Mouse (Mus musculus) urinary bladder, postnatal 14 days (tissue): Measurements from ENCODE around the gene Dagla.

Experiments used
- DNase-seq: peaks from one replicate; pipeline ENCODE4 v3.0.0; 2021; ENCODE audit warnings: low spot score

Dagla gene

GRCm38 (mm10) chr19:10304810-10305544 lies at the start of gene Dagla:
Gene Dagla, minus strand, starts transcription at chr19:10304877.
- DNase-seq = peak; percentile 70

GRCm38 (mm10) chr19:10352218-10352617 lies 47.5 kb upstream of the Dagla start:
- DNase-seq = no peak

DNA sequence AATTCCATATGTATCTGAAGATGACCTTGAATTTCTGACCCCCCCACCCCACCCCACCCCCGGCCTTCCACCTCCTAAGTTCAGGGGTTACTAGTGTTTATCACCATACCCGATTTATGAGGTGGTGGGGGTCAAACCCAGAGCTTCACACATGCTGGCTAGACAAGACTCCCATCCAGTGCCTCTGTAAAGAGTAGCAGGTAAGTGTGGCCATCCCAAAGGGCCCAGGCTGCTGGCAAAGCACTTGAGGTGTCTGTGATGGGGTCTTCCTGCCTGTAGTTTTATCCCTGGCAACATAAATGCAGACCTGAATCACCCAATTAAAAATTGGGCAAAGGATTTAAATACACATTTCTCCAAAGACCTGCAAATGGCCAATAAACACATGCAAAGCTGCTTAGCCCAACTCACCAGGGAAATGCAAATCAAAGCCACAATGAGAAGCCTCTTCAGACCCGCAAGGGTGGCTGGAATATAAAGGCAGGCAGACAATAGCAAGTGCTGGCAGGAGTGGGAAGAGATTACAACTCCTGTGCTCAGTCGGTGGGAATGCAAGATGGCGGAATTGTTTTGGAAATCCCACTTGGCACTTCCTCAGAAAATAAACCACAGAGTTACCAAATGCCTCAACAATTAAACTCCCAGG lies 43.1 kb upstream of the Dagla start:
- no peak for DNase-seq

DNA sequence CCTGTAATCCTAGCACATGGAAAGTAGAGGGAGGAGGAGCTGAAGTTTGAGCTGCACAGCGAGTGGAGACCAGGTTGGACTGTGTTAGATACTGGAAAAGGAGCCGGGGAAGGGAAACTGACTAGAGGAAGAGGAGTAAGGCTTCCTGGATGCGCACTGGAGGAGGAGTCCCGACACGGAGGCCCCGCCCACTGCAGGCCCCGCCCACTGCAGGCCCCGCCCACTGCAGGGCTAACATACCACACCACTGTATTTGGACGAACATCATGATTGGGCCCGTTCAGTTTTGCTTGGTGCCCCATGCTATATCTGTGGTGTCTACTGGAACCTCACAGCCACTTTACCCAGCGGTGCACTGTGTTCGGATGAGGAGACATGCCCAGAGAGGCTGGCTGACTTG lies 41.0 kb upstream of the Dagla start:
- DNase-seq = no peak

GRCm38 (mm10) chr19:10343866-10344265 lies 39.2 kb upstream of the Dagla start:
- no peak for DNase-seq

- peak; percentile 56 for DNase-seq
These were observed 37.3 kb upstream of the Dagla start for GRCm38 (mm10) chr19:10341817-10342439.

DNA sequence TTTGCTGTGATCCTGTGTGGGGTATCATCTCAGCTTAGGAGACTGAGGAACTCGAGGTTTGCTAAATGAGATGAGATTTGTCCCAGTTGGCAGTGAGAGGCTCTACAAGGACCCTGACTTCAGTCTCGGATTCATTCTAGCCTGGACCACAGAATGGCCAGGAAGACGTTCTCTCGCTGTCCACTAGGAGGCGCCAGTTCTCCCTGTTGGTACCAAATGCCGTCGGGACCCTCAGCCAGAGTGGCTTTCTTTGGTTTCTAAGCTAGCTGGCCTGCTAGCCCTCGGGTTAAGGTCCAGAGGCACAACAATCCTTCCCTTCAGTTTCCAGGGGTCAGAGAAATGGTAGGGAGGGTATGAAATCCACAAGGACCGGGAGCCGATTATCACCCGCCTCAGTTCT lies 36.5 kb upstream of the Dagla start:
- DNase-seq = peak; percentile 20

DNA sequence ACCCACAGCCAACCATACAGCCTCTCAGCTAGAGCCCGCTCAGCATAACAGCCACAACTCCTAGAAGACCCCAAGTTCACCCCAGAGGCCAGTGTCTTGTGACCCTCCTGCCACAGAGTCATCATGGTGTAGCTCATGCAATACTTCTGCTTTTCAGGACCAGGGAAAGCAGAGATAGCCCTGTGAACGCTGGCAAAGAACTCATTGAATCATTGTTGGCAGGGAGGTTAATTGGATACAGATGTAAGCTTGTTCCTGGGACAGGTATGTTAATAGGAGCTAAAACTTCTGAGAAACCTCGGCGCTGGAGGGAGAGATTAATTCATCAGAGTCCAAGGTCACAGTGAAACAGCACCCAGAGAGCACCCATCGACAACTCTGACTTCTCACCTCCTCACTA lies 36.0 kb upstream of the Dagla start:
- no peak for DNase-seq

DNA sequence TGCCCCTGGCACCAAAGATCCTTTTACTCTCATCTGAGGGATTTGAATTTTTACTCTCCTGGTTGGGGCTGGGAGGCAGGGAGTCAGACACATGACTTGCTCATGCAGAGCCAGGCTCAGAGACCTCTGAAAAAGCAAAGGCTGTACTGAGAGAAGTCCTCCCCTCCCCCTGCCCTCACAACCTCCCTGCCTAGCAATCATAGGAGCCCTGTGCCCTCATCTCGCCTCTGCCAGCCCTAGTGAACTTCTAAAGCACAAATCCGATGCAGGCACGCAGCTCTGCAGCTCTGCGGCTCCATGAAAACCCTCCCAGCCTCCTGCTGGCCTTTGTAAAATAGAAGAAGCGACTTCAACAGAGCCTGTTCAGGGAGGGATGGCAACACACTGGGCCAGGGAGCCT lies 34.6 kb upstream of the Dagla start:
- no peak for DNase-seq

GRCm38 (mm10) chr19:10338724-10339123 lies 34.0 kb upstream of the Dagla start:
- DNase-seq = no peak

- no peak for DNase-seq
These were observed 29.8 kb upstream of the Dagla start for GRCm38 (mm10) chr19:10334467-10334866.

- DNase-seq = peak; percentile 48
These were observed 29.0 kb upstream of the Dagla start for GRCm38 (mm10) chr19:10333545-10334252.

GRCm38 (mm10) chr19:10331706-10332105 lies 27.0 kb upstream of the Dagla start:
- no peak for DNase-seq

DNA sequence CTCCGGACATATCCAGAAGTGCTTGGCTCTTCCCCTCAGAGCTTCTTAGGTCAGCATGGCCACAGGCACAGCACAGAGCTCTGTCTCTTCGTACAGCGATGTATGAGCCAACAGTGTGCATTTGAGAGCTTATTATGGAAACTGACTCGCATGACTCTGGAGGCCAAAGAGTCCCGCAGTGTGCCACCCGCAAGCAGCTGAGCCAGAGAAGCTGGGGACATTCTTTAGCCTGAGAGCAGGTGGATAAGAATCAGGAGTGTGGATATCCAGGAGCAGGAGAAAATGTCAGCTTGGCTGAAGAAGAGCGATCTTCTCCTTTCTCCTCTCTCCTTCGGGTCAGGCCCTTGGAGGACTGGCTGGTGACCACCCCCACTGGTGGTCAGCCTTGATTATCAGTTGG lies 24.4 kb upstream of the Dagla start:
- DNase-seq = no peak

DNA sequence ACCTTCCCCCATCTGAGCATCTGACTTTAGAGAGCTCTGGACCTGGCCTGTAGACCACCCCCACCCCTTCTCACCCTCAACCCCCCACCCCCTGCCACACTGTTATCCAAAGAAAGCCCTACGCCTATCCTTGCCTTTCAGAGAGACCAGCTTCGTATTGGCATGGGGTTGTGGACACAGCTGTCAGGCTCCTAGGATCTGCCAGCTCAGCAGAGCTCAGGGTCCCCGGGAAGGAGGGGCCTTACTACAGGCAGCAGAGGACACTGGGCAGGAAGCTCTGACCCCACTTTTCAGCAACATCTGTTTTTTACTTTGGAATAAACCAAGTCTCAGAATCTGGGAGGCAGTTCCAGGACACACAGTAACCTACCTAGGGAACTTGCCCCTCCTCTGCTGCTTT lies 21.9 kb upstream of the Dagla start:
- no peak for DNase-seq

DNA sequence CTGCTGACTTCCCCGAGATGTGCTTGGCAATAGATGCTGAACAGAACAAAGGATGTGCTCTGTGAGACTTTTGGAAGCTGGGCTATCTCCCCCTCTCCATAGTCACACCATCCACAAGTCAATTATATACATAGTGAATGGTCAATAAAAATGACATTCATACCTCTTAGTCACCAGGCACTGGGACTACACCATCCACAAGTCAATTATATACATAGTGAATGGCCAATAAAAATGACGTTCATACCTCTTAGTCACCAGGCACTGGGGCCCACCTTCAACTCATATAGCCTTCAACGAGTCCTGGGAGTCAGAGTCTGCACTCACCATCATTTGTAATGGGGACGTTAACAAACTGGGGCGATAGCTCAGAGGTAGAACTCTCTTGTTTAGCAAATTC lies 19.2 kb upstream of the Dagla start:
- DNase-seq = no peak

- DNase-seq = peak; percentile 52
These were observed 18.7 kb upstream of the Dagla start for GRCm38 (mm10) chr19:10323362-10323837.

GRCm38 (mm10) chr19:10317795-10318194 lies 13.1 kb upstream of the Dagla start:
- DNase-seq = no peak

- DNase-seq = no peak
These were observed 12.7 kb upstream of the Dagla start for GRCm38 (mm10) chr19:10317358-10317757.

- DNase-seq = no peak
These were observed 12.3 kb upstream of the Dagla start for GRCm38 (mm10) chr19:10316956-10317355.

DNA sequence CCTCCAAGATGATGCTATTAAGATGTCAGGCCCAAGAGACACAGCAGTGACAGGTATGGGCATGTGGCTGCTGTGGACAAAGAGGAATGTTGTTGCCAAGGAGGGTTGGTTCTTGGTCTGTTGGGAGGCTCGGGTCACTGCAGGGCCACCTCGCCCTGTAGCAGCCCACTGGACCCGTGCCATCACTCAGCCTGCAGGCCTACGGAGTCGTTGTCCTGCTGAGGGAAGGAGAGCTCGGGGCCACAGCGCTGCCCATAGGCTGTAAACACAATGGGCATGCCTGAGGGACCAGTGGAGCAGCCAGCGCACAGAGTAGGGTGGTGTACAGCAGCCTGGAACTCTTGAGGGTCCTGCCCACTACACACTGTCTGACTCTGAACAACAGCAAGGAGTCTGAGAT lies 7.4 kb upstream of the Dagla start:
- no peak for DNase-seq

DNA sequence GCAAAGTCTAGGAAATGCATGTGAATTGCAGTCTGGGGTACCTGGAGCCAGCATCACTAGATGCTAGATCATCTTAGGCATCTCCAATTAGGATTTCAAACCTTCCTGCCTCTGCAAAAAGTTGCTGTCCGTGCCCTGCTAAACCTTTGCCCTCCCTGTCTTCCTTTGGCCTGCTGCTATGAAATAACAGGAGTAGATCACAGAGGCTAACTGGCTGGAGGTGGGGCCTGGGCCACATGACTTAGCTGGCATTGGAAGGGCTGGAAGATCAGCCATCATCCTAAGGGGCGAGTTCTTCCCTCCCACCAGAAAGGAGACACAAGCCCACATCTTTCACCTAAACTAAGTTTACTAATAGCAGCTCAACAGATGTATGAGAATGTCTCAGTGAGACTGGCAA lies 4.3 kb upstream of the Dagla start:
- DNase-seq = no peak

DNA sequence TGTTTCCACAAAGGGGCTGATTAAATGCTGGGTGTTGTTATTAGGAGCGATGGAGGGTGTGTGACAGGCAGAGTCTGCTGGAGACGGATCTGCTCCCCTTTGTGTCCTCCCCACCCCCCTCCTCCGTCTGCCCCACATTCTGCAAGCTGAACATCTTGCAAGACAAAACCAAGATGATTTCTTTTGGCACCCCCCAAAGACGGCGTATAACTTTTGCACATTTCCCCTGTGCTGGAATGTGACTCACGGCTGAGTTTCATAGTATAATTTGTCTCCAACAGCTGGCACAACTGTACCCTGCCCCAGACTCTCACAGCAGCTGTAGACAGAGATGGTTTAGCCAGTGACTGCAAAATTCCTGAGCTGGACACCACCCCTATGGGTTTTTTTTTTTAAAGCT lies 3.3 kb upstream of the Dagla start:
- DNase-seq = no peak
